Mouse (Mus musculus): ENCODE measurements around the gene Actbl2. TPM values are rescaled to one million over a fixed set of nuclear protein-coding genes. Genes with fewer than 3 reads are reported as not detected.

Actbl2 gene
- total RNA-seq (2012; rRNA removed): not detected in 2 replicates
- total RNA-seq (2014; rRNA removed): not detected in 2 replicates
- not detected in 2 replicates for polyA plus RNA-seq (2012; ENCODE audit: insufficient read length, low read depth)

GRCm38 (mm10) chr13:111254713-111255112 lies at the start of gene Actbl2:
Gene Actbl2 (plus strand): TSS chr13:111255013.
- no peaks in the 10 kb centered on the region for H3K9me3 ChIP-seq (replicated peaks; ENCODE audit: low read length)
- no peak within 1 kb of the TSS for H3K9ac ChIP-seq (ENCODE audit: insufficient read depth, low read depth)
- H3K27ac ChIP-seq (ENCODE audit: insufficient read depth, low read depth): no peak within 1 kb of the TSS
- TF ChIP-seq SIN3A (IDR thresholded peaks at IDR 0.05; ENCODE audit: low read length): no peak
- no peak for TF ChIP-seq UBTF (IDR thresholded peaks at IDR 0.05; ENCODE audit: low read depth, low read length)
- no peak for TF ChIP-seq PAX5 (IDR thresholded peaks at IDR 0.05; ENCODE audit: low read length)
- no peak for TF ChIP-seq NRF1 (IDR thresholded peaks at IDR 0.05; ENCODE audit: low read depth, low read length)
- no peak for TF ChIP-seq KAT2A (IDR thresholded peaks at IDR 0.05; ENCODE audit: insufficient replicate concordance, low read length)
- no peak for TF ChIP-seq EP300 (IDR thresholded peaks at IDR 0.05; ENCODE audit: low read length)
- TF ChIP-seq CHD1 (IDR thresholded peaks at IDR 0.05; ENCODE audit: low read depth, low read length): no peak
- TF ChIP-seq MXI1 (IDR thresholded peaks at IDR 0.05; ENCODE audit: low read depth, low read length): no peak
- TF ChIP-seq ZC3H11A (IDR thresholded peaks at IDR 0.05; ENCODE audit: low read depth, low read length): no peak
- no peaks in the 10 kb centered on the region for H3K79me2 ChIP-seq (replicated peaks; ENCODE audit: control insufficient read depth, extremely low read depth, insufficient read depth, poor library complexity, severe bottlenecking)
- in situ Hi-C loops (cut with MboI; ENCODE audit: low pct_ligation_motif_present, low pct_unique_long_range_greater_than_20kb, low sequenced_read_pairs) (no loop called here), dilution Hi-C loops (cut with MboI; ENCODE audit: extremely low pct_ligation_motif_present, extremely low pct_unique_long_range_greater_than_20kb, low sequenced_read_pairs) (no loop called here)
- no peak for DNase-seq (ENCODE audit: extremely low read depth)
- H3K36me3 ChIP-seq (replicated peaks in 1 of 2; ENCODE audit: control insufficient read depth in 1 of 2, insufficient read depth in 1 of 2, low read length in 1 of 2): no peaks in the 10 kb centered on the region
- no peak within 1 kb of the TSS for H3K4me3 ChIP-seq (replicated peaks in 1 of 3; ENCODE audit: low read depth in 2 of 3, low read length in 2 of 3, poor library complexity in 1 of 3)
- H3K27me3 ChIP-seq (replicated peaks): no peaks in the 10 kb centered on the region
- no peak within 1 kb of the TSS for H3K4me2 ChIP-seq (ENCODE audit: insufficient read depth, low read depth, poor library complexity, severe bottlenecking)
- H3K4me1 ChIP-seq (ENCODE audit: control insufficient read depth in 1 of 2, insufficient read depth in 2 of 2): peaks cover 2 to 4% of the 10 kb centered on the region in 2 experiments; a peak in 3 of 4 replicates

- Histone ChIP-seq H3K27ac (ENCODE audit: insufficient read depth, low read depth) (no peak overlapping the region), H3K9me3 (replicated peaks; ENCODE audit: low read length) (no peaks in the 10 kb centered on the region), H3K4me3 (replicated peaks in 1 of 3; ENCODE audit: low read depth in 2 of 3, low read length in 2 of 3, poor library complexity in 1 of 3) (no peak overlapping the region), H3K9ac (ENCODE audit: insufficient read depth, low read depth) (no peak overlapping the region), H3K36me3 (replicated peaks in 1 of 2; ENCODE audit: control insufficient read depth in 1 of 2, insufficient read depth in 1 of 2, low read length in 1 of 2) (no peaks in the 10 kb centered on the region), H3K79me2 (replicated peaks; ENCODE audit: control insufficient read depth, extremely low read depth, insufficient read depth, poor library complexity, severe bottlenecking) (no peaks in the 10 kb centered on the region), H3K4me1 (ENCODE audit: control insufficient read depth in 1 of 2, insufficient read depth in 2 of 2) (no peaks in the 10 kb centered on the region), H3K27me3 (replicated peaks) (no peaks in the 10 kb centered on the region), H3K4me2 (ENCODE audit: insufficient read depth, low read depth, poor library complexity, severe bottlenecking) (no peak overlapping the region)
- dilution Hi-C loops (cut with MboI; ENCODE audit: extremely low pct_ligation_motif_present, extremely low pct_unique_long_range_greater_than_20kb, low sequenced_read_pairs): no loop called here
- DNase-seq (ENCODE audit: extremely low read depth): no peak
- in situ Hi-C loops (cut with MboI; ENCODE audit: low pct_ligation_motif_present, low pct_unique_long_range_greater_than_20kb, low sequenced_read_pairs): no loop called here
- TF ChIP-seq ZMIZ1 (IDR thresholded peaks at IDR 0.05; ENCODE audit: low read depth, low read length) (no peak), BHLHE40 (IDR thresholded peaks at IDR 0.05; ENCODE audit: low read depth, low read length) (no peak), MYC (IDR thresholded peaks at IDR 0.05; ENCODE audit: low read depth, low read length) (no peak), MAZ (IDR thresholded peaks at IDR 0.05; ENCODE audit: low read depth, low read length) (no peak), RCOR1 (conservative IDR thresholded peaks at IDR 0.05; ENCODE audit: low read depth, low read length) (no peak), CTCF (conservative IDR thresholded peaks at IDR 0.05 in 1 of 2, IDR thresholded peaks at IDR 0.05 in 1 of 2; ENCODE audit: low read depth in 2 of 2, low read length in 2 of 2) (no peak), PAX5 (IDR thresholded peaks at IDR 0.05; ENCODE audit: low read length) (no peak), JUND (conservative IDR thresholded peaks at IDR 0.05; ENCODE audit: low read depth, low read length) (no peak), HCFC1 (IDR thresholded peaks at IDR 0.05; ENCODE audit: low read depth, low read length) (no peak), POLR2AphosphoS2 (IDR thresholded peaks at IDR 0.05; ENCODE audit: low read depth, low read length) (no peak), GABPA (IDR thresholded peaks at IDR 0.05; ENCODE audit: insufficient replicate concordance, low read depth, low read length) (no peak), CHD1 (IDR thresholded peaks at IDR 0.05; ENCODE audit: low read depth, low read length) (no peak), JUN (IDR thresholded peaks at IDR 0.05; ENCODE audit: insufficient read depth, low read depth, low read length) (no peak), IRF4 (IDR thresholded peaks at IDR 0.05; ENCODE audit: low read depth, low read length) (no peak), MAX (IDR thresholded peaks at IDR 0.05; ENCODE audit: low read length) (no peak), RAD21 (IDR thresholded peaks at IDR 0.05; ENCODE audit: low read depth, low read length) (no peak), MAFK (IDR thresholded peaks at IDR 0.05; ENCODE audit: insufficient replicate concordance, low read length) (no peak)
Observed at GRCm38 (mm10) chr13:111210649-111211378, 44.0 kb upstream of the Actbl2 start.

All from CH12.LX (cell line).